Mouse (Mus musculus) adrenal gland, postnatal 36 days (tissue): Measurements from ENCODE around the gene Zcchc14. TPM values are rescaled to one million over a fixed set of nuclear protein-coding genes. Genes with fewer than 3 reads are reported as not detected.
"Not testable (repeated sequence)": the region's sequence is repeated elsewhere in the genome, so short reads cannot be mapped to it uniquely, and the experiment has no call there.

Experiments
- DNase-seq, 2 experiments: peaks; one replicate each; pipeline ENCODE4 v3.0.0; 2021; ENCODE audit warnings: mixed read lengths in 1 of 2
- total RNA-seq, 2 experiments: library from RNA; stranded (reverse); gene quantifications; 2 replicates each; pipeline ENCODE4 v1.2.3; 2021

Gene Zcchc14
- total RNA-seq, 2 experiments from 2014 or later = 43.4 to 53.4 TPM

DNA sequence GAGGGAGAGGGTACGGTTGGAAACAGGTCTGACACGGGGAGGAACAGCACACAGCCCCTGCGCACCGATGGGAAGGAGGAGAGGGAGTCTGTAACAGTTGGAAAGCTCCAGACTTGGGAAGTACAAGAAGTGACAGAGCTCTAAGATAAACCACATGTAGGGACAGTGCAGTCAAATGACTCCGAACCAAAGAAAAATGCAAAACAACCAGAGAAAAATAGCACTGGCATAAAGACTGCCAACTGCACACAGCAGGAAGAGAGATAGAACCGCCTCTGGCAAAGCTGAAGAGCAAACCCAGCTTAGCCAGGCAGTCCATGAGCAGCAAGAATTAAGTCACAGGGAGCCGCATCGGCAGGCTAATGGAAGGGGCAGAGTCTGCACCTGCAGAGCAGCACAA, 29.7 kb downstream of the Zcchc14 start:
- DNase-seq = no peak

DNA sequence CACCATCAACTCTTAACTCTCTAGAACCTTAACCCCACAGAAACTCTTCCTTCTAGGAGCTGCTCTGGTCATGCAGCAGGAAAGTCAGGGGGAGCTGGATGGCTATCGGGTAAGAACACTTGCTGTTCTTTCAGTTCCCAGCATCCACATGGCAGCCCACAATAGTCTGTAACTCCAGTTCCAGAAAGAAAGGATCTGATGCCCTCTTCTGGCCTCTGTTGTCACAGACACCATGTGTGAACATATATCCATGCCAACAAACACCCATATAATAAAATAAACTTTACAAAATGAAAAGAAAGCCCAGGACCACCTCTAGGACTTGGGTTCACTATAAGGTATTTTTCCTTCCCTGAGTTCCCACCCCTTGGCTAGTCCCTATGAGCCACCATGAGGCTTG, 30.8 kb downstream of the Zcchc14 start:
- DNase-seq = no peak

DNA sequence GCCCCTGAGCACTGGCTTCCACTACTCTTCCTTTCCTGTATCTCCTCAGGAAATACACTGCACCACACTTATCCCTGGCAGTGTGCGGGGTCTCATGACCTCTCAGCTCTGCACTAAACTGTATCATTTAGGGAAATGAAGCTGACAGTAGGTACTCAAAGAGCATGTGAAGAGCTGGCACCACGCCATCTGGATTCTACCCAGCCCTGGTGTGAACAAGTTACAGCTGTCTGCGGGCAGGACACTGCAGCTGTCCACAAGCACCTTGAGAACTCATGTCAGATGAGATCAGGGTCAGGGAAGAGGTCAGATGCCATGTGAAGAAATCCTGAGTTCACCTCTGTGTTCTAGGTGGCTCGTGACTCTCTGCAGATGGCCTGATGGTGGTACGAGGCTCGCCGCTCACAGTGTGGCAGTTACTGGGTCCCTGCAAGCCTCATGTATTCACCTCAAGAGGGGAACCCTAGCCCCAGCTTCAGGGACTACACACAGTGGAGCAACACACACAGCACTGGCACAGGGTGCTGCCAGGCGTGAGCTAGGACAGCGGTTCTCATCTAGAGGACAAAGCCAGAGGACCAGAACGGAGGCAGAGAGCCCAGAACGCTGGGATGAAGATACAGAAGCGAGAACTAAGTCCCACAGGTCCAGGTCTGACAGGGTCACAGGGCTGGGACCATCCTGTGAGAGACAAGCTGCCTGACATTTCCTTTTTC, 31.7 kb downstream of the Zcchc14 start:
- peak; percentile 58 to 64 for DNase-seq

DNA sequence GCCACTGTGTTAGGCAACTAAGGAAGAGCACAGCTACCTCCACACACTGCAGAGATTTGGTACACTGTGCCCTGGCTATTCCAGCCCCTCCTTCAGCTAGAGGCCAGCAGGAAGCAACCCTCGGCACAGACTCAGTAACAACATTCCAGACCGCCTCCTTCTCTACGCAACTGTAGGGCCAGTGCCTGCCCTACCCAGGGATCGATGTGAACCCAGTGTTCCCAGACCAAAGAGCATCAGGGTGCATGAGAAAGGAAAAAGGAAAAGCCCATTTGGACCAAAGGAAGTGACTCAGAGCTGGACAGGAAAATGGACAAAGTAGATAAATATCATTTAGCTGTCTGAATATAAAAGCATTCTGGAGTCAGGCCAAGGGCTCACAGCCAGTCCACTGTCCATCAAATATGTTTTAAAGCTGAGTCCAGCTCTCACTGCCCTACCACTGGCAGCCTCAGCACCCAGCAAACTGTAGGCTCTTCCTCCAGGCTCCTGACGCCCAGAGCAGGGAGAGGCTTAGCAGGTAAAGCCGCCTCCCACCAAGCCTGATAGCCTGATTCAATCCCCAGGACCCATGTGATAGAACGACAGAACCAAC, 33.2 kb downstream of the Zcchc14 start:
- DNase-seq = peak; percentile 68 to 83

DNA sequence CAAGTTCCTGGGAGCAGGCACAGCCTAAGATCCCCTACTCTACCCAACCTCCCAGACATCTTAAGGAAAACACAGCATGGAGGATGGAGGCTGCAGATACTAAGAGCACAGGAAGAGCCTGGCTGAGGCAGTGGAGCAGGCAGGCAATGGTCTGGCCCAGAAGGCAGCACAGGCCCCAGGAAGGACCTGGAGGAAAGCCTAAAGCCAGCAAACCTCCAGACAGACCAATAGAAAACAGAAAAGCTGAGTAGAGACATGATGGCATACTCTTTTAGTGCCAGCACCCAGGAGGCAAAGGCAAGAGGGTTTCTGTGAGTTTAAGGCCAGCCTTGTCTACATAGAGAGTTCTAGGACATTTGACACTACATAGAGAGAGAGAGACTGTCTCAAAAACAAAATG, 39.3 kb downstream of the Zcchc14 start:
- DNase-seq = no peak

DNA sequence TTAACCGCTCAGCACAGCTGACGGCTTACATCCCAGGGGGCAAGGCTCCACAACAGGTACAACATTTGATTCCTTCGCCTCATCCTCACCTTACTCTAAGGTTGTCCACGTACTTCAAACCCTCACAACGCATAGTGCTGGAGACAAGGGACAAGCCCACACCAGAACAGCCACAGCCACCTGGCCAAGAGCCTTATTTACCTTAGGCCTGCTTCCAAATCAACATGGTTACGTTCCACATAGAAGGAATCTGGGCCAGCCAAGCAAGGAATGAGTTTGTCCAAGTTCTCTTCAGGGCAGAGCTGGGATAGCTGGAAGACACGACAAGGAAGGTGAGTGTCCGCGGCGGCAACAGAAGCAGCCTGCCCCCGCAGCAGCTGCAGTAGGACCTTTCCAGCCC, 42.8 kb downstream of the Zcchc14 start:
- no peak for DNase-seq

DNA sequence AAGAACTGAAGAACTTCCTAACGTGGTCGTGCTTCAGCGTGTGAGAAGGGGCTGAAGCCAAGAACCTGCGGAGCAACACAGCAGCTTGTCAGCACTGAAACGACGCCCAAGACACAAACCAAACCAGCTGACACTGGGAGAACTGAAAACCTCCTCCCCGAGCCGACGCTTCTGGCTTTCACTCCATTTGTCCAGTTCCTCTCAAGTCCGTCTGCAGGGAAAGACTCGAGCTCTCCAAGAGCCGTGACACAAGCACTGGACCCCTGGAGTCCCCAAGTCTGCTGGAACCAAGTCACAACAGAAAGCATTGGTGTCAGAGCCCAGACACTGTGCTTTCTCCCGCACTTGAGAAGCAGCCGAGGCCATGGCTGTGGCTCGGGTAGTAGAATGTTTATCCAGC, 43.5 kb downstream of the Zcchc14 start:
- DNase-seq = no peak

DNA sequence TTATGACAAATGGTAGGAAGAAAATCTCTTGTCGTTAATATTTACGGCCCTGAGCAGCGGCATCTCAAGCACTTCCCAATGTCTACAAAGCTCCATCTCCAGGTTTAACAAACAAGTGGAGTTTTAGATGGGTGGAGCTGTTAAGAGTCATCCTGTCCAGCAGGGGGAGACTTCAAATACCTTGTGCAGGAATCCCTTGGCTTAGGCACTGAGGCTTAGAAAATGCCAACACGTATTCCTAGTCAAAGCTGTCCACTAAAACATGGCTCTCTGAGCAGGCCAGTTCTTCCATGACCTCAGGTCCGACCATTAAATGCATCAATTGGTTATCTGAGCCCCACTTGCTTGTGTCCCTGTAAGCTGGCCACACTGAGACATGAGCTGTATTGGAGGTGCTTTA, 45.0 kb downstream of the Zcchc14 start:
- no peak for DNase-seq

DNA sequence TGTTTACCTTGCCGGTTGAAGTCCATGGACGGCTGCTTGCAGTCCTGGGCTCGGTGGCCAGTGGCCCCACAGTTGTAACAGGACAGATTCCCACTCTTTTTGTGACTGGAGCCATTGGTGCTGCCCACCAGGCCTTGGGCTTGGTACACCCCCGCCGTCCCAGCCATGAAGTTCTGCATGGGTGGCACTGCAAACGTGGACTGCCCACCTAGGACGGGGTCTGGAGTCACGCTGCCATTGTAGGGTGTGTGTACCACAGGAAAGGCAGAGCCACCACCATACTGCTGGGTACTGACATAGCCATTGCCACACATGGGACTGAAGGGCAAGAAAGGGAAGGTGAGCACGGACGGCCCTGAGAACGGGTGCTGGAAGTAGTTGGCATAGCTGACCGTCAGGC, 48.9 kb downstream of the Zcchc14 start:
- DNase-seq = no peak

DNA sequence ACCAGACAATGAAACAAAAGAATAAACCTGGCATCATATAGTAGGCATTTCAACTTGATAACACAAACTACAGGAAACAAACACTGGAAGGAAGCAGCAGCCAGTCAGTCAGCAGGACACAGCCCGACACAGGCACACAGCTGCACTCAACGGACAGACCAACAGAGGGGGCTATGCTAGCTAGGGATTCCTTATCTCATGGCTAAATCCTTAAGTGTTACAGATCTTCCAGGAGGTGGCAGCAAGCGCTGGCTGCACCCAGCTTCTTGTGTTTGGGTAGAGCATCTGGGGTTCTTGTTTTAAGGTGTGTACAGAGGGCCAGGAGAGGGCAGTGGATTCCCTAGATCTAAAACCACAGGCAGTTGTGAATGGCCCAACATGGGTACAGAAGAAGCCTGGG, 49.8 kb downstream of the Zcchc14 start:
- DNase-seq = peak; percentile 69 to 83

DNA sequence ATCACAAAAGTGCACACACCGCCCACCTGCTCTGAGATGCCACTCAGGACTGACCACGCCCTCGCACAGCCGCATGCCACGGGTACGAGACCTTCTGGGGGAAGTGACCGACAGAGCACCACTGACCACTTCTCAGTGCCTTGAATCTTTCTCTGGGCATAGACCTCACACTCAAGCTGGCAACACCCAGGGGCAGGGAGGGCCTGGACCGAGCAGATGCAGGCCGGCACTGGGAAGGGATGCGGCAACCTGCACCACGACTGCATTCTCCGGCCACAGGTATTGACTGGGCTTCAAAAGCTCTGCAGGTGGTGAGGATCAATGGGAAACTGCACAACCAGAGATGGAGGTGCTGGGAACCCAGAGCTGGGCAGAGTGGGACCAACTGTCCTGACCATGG, 50.3 kb downstream of the Zcchc14 start:
- no peak for DNase-seq

DNA sequence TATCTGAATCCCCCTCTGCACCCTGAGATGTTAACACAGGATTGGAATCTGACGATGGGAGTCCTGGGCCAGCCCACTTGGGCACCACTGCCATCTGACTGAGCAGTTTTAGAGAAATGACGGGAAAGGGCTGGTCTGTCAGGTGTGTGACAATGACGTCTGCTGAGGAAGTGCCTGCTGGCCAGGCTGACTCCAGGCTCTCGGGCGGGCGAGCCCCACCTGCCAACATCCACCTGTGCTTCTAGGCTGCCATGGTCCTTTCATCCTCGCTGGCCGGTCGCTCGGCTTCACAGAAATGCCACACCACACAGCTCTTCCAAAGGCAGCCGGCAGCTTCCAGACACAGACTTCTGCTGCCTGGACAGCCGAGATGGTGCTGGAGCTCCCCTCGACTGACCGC, 52.9 kb downstream of the Zcchc14 start:
- no peak for DNase-seq

DNA sequence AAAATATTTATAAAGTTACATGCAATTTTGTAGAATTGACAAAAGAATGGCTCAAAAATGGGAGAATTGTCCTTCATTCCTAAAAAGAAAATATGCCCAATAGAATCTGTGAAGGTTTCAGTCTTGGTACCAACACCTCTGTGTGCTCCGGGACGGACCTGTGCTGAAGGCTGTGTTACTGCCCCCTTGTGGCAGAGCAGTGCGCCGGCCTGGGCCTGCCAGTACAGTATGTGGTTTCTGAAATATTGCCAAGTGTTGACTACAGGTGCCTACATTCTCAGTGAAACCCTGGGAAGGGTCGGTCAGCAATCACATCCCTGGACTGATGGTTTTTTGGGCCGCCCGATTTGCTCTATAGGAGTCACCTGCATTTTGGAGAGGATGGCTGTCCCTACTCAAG, 53.8 kb downstream of the Zcchc14 start:
- DNase-seq = peak; percentile 88 to 91

DNA sequence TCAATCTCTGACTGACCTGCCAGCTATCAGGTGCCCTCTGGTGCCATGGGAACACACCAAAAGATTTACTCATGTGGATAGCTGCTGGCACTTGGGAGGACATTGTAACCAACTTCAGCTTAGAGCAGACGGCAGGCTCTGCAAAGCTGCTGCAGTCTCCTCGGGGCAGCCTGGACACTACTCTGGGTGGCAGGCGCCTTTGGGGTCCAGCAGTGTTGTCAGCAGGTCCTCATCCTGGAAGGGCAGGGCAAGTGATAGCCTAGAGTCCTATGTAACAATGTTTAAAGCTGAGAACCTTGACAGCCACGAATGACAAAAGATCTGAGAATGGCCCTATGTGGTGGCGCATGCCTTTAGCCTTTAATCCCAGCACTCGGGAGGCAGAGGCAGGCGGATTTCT, 54.5 kb downstream of the Zcchc14 start:
- DNase-seq = no peak

DNA sequence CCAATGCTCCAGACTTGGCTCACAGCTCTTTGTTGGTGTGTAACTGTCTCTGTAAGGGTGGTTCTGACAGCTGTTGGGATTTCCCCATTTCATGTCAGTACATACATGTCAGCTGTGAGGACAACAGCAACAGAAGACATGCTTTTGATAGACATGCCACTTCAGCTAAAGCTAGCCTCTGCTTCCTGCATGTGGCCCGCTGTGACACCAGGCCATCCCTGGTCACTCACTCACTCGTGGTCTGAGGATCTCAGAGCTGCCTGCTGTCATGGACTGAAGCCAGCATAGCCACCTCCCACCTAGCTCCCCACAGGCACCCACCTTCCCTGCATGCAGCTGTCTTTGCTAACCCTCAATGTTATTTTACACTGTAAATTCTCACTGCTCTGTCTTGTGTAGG, 55.2 kb downstream of the Zcchc14 start:
- DNase-seq = not testable (repeated sequence)

DNA sequence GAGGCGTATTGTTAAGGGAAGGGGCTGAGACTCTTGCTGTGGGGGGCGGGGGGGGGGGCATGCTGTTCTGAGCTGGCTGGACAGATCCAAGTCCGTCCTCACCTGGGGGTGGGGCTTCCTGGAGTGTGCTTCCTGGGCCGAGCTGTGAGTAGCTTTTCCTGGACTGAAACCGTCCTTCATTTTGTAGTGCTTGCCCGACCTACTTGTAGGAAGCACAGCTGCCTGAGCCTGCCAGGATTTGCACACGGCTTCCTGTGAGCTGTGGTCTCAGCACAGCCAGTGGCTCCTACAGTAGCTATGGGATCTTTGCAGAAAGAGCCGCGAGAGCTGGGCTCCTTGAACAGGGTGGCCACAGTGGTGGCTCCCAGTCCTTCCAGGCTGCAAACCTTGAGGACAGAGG, 58.7 kb downstream of the Zcchc14 start:
- DNase-seq = peak; percentile 41 to 65

DNA sequence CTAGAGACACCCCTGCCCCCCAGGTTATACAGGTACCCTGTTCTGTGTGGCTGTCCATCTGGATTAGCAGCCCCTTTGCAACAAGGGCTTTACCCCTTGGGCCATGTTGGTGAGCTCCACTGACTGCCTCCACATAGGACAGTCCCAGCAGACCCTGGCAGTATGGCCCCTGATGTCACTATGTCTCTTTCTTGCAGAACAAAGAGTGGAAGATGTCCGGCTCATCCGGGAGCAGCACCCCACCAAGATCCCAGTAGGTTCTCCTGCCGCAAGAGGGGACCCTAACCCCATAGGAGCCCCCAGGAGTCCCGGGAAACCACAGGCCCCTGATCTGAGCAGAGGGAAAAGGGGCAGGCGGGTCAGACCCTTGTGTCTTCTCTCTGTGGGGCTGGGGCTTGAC, 59.4 kb downstream of the Zcchc14 start:
- no peak for DNase-seq

DNA sequence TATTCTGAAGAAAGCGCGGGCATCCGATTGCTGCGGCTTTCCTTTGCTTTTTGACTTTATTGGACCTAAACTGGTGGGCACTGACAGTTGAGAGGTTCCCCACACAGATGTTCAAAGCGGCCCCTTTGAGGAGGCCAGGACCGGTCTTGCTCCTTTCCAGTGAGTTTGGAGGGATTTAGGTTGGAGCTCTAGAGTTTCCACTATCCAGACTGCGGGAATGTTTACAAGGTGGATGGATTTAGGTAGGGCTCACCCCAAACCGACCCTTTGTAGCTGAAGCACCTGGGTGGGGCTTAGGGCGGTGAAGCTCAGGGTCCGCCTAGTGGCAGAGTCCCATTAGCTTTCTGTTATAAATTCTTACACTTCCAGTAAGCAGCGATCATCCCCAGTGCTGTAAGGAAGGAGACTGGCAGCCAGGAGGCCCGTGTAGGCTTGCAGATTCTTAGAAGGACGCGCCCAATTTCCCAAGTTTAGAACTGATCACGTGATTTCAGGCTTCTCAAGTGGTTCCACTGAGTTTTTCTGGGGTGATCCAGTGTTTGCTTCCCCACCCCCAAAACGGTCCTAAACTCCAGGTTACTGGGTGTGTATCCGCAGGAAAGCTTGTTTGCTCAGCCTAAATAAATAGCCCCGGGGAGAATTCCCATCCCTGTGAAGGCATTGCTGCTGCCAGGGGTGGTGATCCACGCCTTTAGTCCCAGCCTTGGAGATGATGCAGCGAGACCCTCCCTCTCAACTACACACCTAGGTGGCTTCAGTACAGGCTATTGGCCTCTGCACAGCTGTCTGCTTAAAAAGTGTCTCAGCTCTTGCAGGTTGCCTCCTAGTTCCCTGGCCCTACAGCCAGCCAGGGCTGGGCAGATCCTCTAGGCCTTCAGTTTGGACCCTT, 61.3 kb downstream of the Zcchc14 start:
- DNase-seq = peak; percentile 28 to 50

DNA sequence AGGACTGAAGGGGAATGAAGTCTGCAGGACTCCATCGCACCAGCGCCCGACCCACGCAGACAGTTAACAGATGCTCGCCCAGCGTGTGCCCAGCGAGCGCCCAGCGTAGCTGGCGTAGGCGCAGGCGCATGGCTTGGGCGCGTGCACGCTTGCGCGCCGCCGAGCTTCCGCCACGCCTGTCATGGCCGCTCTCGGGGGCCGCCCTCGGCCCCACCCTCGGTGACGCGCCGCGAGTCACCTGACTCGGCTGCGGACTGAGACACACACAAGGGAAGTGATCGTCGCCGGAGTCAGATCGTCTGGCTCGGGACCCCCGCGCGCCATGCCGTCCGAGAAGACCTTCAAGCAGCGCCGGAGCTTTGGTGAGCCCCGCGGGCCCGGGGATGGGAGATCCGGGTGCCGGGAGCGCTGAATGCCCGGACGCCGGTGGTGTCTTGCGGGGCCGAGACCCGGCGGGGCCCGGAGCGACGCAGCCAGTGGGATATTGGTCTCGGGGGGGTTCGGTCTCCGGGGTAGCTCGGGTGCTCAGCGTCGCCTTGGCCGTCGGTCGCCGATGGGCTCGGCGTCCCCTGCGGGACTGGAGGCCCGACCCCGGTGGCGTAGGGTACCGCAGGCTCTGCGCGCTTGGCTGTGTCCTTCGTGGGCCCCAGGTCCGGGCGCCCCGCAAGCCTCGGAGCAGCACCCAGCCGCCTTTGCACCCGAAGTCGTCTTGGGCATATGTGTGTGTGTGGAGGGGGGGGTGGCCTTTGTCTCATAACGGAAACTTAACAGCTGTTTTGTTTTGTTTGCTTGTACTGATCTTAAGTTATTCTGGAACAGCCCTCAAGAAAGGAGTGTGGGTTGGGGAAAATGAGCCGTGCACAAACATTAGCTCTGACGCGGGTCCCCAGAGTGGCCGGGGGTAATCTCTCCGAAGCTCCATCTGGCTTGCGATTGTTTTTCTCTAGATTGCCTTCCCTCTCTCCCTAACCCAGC, 62.2 kb downstream of the Zcchc14 start, which contains the start of gene Map1lc3b:
Map1lc3b (plus strand) TSS at position 159 of the 975 bp plus-strand sequence.
- DNase-seq = peak; percentile 96

DNA sequence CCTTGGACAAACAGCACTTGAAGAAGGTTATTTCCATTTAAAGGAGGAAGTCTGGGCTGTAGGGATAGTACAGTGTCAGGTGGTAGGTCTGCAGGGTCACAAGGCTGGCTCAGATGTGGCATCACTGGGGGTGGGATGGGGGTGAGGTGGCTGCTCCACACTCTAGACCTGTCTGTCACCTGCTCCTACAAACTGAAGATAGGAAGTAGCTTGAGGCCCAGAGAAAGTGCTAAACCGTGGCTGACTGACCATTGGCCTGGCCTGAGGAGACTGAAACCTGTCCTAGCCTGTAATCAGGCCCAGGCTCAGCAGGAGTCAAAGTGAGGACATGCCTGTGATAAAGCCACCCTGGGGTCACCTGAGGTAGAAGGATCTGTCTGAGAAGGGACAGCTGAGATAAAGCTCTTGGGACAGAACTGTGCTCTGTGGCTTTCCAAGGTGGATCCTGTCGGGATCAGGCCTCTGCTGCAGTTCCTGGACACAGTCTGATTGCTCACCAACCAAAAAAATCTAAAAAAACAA, 63.4 kb downstream of the Zcchc14 start:
- no peak for DNase-seq

DNA sequence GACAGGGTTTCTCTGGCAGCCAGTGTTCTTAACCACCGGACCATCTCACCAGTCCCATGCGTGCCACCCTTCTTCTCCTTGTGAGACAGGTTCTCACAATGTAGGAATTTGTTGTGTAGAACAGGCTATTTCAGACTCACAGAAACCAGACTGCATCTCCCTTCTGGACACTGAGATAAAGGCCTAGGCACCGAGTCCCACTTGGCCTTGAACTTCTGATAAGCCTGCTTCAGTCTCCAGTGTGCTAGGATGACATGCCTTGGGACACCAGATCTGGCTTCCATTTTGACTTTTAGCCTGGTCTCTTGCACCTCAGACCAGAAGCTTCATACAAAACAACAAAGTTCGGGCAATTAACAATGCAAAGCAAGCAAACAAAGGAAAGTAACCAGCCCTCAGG, 64.0 kb downstream of the Zcchc14 start:
- no peak for DNase-seq
